ENCODE assay signal across 8 mouse cellular contexts in genomic region chr2:34944761-34945160, GRCm38 (mm10). TPM values are rescaled to one million over a fixed set of nuclear protein-coding genes. Genes with fewer than 3 reads are reported as not detected.
DNase-seq lines count a peak whose midpoint lies in the region; ATAC-seq and TF ChIP-seq lines count a peak whose summit lies in the region.

No protein-coding gene starts in this region.

- peak; percentile 22 for DNase-seq in left cerebral cortex, postnatal 4 days
- DNase-seq in left cerebral cortex, adult 18-20 months (ENCODE audit: low spot score in 2 of 2) = no peak
- peak; percentile 15 for DNase-seq in embryo, embryonic 9.5 days (ENCODE audit: extremely low spot score)
- peak; percentile 69 for DNase-seq in heart, postnatal 4 days
- no peak for DNase-seq in right cerebral cortex, postnatal 36 days (ENCODE audit: low spot score in 2 of 2)

- peak overlapping the region; percentile 1; the same call in 1 of the 2 replicates for H3K27ac ChIP-seq in lung, embryonic 16.5 days (ENCODE audit: low read length)
- no peak overlapping the region for H3K27ac ChIP-seq in testis, adult 2 months (ENCODE audit: control insufficient read depth, insufficient read depth, low read depth, low read length)
- H3K27ac ChIP-seq in forebrain, embryonic 16.5 days (ENCODE audit: low read length) = no peak overlapping the region

- TF ChIP-seq CTCF in testis, adult 2 months (IDR thresholded peaks at IDR 0.05; ENCODE audit: control insufficient read depth, insufficient read depth, insufficient replicate concordance, low read depth, low read length) = no peak

- H3K4me1 ChIP-seq in lung, embryonic 16.5 days (replicated peaks; ENCODE audit: control insufficient read depth, insufficient read depth, low read length) = no peaks in the 10 kb centered on the region
- no peaks in the 10 kb centered on the region for H3K4me1 ChIP-seq in testis, adult 2 months (ENCODE audit: control insufficient read depth, insufficient read depth, low read length)
- no peaks in the 10 kb centered on the region for H3K4me1 ChIP-seq in forebrain, embryonic 16.5 days (replicated peaks; ENCODE audit: control insufficient read depth, insufficient read depth, low read length)

- no peaks in the 10 kb centered on the region; the same call in 1 of the 2 replicates for H3K27me3 ChIP-seq in lung, embryonic 16.5 days (ENCODE audit: control insufficient read depth, insufficient read depth, low read depth, low read length)
- H3K27me3 ChIP-seq in testis, adult 2 months (ENCODE audit: control insufficient read depth, insufficient read depth, low read length) = no peaks in the 10 kb centered on the region
- H3K27me3 ChIP-seq in forebrain, embryonic 16.5 days (replicated peaks; ENCODE audit: control insufficient read depth, insufficient read depth, low read length) = no peaks in the 10 kb centered on the region

- intact Hi-C loops in left cerebral cortex, postnatal 4 days (cut with DNase I) = no loop called here

- ATAC-seq in lung, embryonic 16.5 days (ENCODE audit: low read depth) = peak; percentile 86
- ATAC-seq in forebrain, embryonic 16.5 days = no peak

- H3K9ac ChIP-seq in lung, embryonic 16.5 days (ENCODE audit: low read length) = 0 out of 2 replicates have a peak overlapping the region, but pooled peaks have one; percentile 27
- H3K9ac ChIP-seq in forebrain, embryonic 16.5 days (replicated peaks; ENCODE audit: low read depth, low read length) = no peak overlapping the region

- no peak for TF ChIP-seq POLR2A in testis, adult 2 months (IDR thresholded peaks at IDR 0.05; ENCODE audit: control insufficient read depth, low read depth, low read length)

- no peak overlapping the region for H3K4me3 ChIP-seq in lung, embryonic 16.5 days (ENCODE audit: low read length)
- H3K4me3 ChIP-seq in testis, adult 2 months (ENCODE audit: control insufficient read depth, low read depth, low read length) = peak overlapping the region; percentile 11
- H3K4me3 ChIP-seq in forebrain, embryonic 16.5 days (replicated peaks; ENCODE audit: low read length) = no peak overlapping the region

- no peaks in the 10 kb centered on the region for H3K9me3 ChIP-seq in lung, embryonic 16.5 days (ENCODE audit: control insufficient read depth, low read length)
- H3K9me3 ChIP-seq in forebrain, embryonic 16.5 days (ENCODE audit: control insufficient read depth, low read length) = no peaks in the 10 kb centered on the region

- no peaks in the 10 kb centered on the region for H3K36me3 ChIP-seq in lung, embryonic 16.5 days (ENCODE audit: control insufficient read depth, insufficient read depth, low read length)
- no peaks in the 10 kb centered on the region for H3K36me3 ChIP-seq in testis, adult 2 months (ENCODE audit: control insufficient read depth, insufficient read depth, low read length)
- H3K36me3 ChIP-seq in forebrain, embryonic 16.5 days (ENCODE audit: control insufficient read depth, insufficient read depth) = no peaks in the 10 kb centered on the region

- WGBS in lung, embryonic 16.5 days = 6% methylated on average over 8 of the region's 8 CpGs
- 33% methylated on average over 8 of the region's 8 CpGs for WGBS in forebrain, embryonic 16.5 days

- H3K4me2 ChIP-seq in lung, embryonic 16.5 days (ENCODE audit: low read depth, low read length) = peak overlapping the region; percentile 40
- H3K4me2 ChIP-seq in forebrain, embryonic 16.5 days (ENCODE audit: low read length) = no peak overlapping the region

RNA-seq across cellular contexts. Expression of gene Traf1, which starts 16.8 kb away (rescaled TPM):
- total RNA-seq in left cerebral cortex, postnatal 4 days (2021) = 1 to 10 TPM; 1.1 to 2.6 TPM
- total RNA-seq in left cerebral cortex, adult 18-20 months (2021) = 1 to 10 TPM; 1.5 to 3.1 TPM
- 1 to 10 TPM in 1 of 2 experiments, under 1 TPM in 1; 0.41 to 1.7 TPM for total RNA-seq in heart, postnatal 4 days (2021)
- polyA plus RNA-seq in lung, embryonic 16.5 days (2015; fragmentation: Nextera tagmentation; extraction: Ambion mirVana) = 4.3 and 4.7 TPM in 2 replicates
- polyA plus RNA-seq in testis, adult 2 months (2012; rRNA removed) = 6.5 and 9.4 TPM in 2 replicates
- 1.3 and 1.8 TPM in 2 replicates for polyA plus RNA-seq in forebrain, embryonic 16.5 days (2015; fragmentation: Nextera tagmentation; extraction: Ambion mirVana)

RNA-seq across cellular contexts. Expression of gene Phf19, which starts 30.9 kb away (rescaled TPM):
- 1 to 10 TPM; 2.3 to 4.5 TPM for total RNA-seq in left cerebral cortex, postnatal 4 days (2021)
- 1 to 10 TPM in 1 of 2 experiments, under 1 TPM in 1; 0.87 to 1.3 TPM for total RNA-seq in left cerebral cortex, adult 18-20 months (2021)
- total RNA-seq in heart, postnatal 4 days (2021) = 1 to 10 TPM; 6.2 to 6.6 TPM
- polyA plus RNA-seq in lung, embryonic 16.5 days (2015; fragmentation: Nextera tagmentation; extraction: Ambion mirVana) = 3.4 and 4.6 TPM in 2 replicates
- polyA plus RNA-seq in testis, adult 2 months (2012; rRNA removed) = 0.21 and 0.91 TPM in 2 replicates
- polyA plus RNA-seq in forebrain, embryonic 16.5 days (2015; fragmentation: Nextera tagmentation; extraction: Ambion mirVana) = 3.8 and 4.5 TPM in 2 replicates

Comparison
In these comparisons a context has a peak if more than half of its experiments do, and no peak if none do; other contexts are left out.
1. DNase-seq: peak in left cerebral cortex, postnatal 4 days (single experiment), embryo, embryonic 9.5 days (single experiment) and heart, postnatal 4 days (single experiment); none in left cerebral cortex, adult 18-20 months (0 of 2) and right cerebral cortex, postnatal 36 days (0 of 2).